Mouse (Mus musculus): Measurements from ENCODE around the gene Stx11.

The Stx11 gene

GRCm38 (mm10) chr10:12915826-12916225 is 48.3 kb downstream of the Stx11 start:
- DNase-seq (ENCODE audit: low read depth, low spot score), result peak; percentile 77

GRCm38 (mm10) chr10:12914203-12914602 is 49.9 kb downstream of the Stx11 start:
- no peak for DNase-seq (ENCODE audit: low read depth, low spot score)

- peak; percentile 92 for DNase-seq (ENCODE audit: low read depth, low spot score)
These were observed 52.0 kb downstream of the Stx11 start for GRCm38 (mm10) chr10:12911981-12912530.

- DNase-seq (ENCODE audit: low read depth, low spot score), result peak; percentile 60
These were observed 52.6 kb downstream of the Stx11 start for GRCm38 (mm10) chr10:12911451-12911850.

GRCm38 (mm10) chr10:12909891-12910290 is 54.2 kb downstream of the Stx11 start:
- peak; percentile 87 for DNase-seq (ENCODE audit: low read depth, low spot score)

- DNase-seq (ENCODE audit: low read depth, low spot score), result peak; percentile 98
These were observed 54.9 kb downstream of the Stx11 start for GRCm38 (mm10) chr10:12909179-12909578.

- no peak for DNase-seq (ENCODE audit: low read depth, low spot score)
These were observed 60.0 kb downstream of the Stx11 start for GRCm38 (mm10) chr10:12904140-12904528.

GRCm38 (mm10) chr10:12903440-12904139 is 60.5 kb downstream of the Stx11 start:
- DNase-seq (ENCODE audit: low read depth, low spot score), result peak; percentile 27

- DNase-seq (ENCODE audit: low read depth, low spot score), result no peak
These were observed 64.2 kb downstream of the Stx11 start for GRCm38 (mm10) chr10:12899901-12900300.

GRCm38 (mm10) chr10:12893339-12893738 is 70.8 kb downstream of the Stx11 start:
- no peak for DNase-seq (ENCODE audit: low read depth, low spot score)

- peak; percentile 43 for DNase-seq (ENCODE audit: low read depth, low spot score)
These were observed 75.7 kb downstream of the Stx11 start for GRCm38 (mm10) chr10:12888373-12888772.

All from R1 (cell line).